Mouse (Mus musculus): Measurements from ENCODE around the gene Myo1e. TPM values are rescaled to one million over a fixed set of nuclear protein-coding genes. Genes with fewer than 3 reads are reported as not detected.

Gene Myo1e
- polyA plus RNA-seq, 1 experiment from 2014 or later = 9.7 TPM

DNA sequence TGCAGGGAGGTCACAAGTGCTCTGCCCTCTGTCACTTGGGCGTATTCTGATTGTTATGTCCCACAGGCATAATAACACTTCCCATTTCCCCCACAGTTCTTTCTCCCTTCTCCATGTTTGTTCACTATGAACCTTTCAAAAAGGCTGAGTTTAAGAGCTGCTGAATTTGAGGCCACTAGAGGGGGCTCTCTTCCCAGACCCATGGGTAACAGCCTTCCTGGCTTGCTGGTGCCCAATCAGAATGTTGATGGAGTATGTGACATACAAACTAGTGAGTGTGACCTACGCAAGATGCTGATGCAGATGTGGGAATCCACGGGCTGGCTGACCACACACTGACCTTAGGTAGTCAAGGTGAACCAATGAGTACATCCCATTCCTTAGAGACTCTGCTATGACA, 201.6 kb downstream of the Myo1e start:
- DNase-seq (ENCODE audit: low spot score, missing footprints) (no peak), ATAC-seq (ENCODE audit: low FRiP score) (no peak)
- Histone ChIP-seq H3K27ac (ENCODE audit: low read depth, low read length) (no peak overlapping the region), H3K4me3 (ENCODE audit: low read depth, low read length) (no peak overlapping the region), H3K4me2 (no peak overlapping the region), H3K4me1 (ENCODE audit: control insufficient read depth, insufficient read depth, low read length) (no peaks in the 10 kb centered on the region), H3K27me3 (ENCODE audit: control insufficient read depth, insufficient read depth, low read length) (no peaks in the 10 kb centered on the region), H3K9me3 (ENCODE audit: control insufficient read depth, low read length) (no peaks in the 10 kb centered on the region), H3K9ac (ENCODE audit: low read length) (no peak overlapping the region), H3K36me3 (ENCODE audit: control insufficient read depth, insufficient read depth, low read length) (peaks cover 18% of the 10 kb centered on the region)
- 93% methylated on average over 3 of the region's 3 CpGs for WGBS

DNA sequence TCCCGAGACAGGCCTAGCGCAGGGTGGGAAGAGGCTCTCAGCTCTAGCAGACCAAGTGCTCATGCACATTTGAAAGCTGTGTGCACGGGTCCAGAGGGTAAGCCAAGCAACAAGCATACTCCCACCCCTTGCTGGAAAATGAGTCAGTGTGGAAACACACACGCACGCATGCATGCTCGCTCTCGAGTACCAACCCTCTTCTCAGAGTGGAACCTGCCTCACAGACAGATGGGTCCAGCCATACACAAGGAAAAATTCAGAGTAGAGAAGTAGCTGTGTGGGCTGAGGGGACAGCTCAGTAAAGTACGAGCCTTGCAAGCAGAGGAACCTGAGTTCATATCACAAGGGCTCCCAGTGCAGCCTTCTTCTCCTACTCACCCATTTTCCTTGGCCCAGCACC, 202.6 kb downstream of the Myo1e start:
- DNase-seq (ENCODE audit: low spot score, missing footprints) = no peak
- Histone ChIP-seq H3K9me3 (ENCODE audit: control insufficient read depth, low read length) (no peaks in the 10 kb centered on the region), H3K4me3 (ENCODE audit: low read depth, low read length) (no peak overlapping the region), H3K4me2 (no peak overlapping the region), H3K4me1 (ENCODE audit: control insufficient read depth, insufficient read depth, low read length) (no peaks in the 10 kb centered on the region), H3K27ac (ENCODE audit: low read depth, low read length) (no peak overlapping the region), H3K27me3 (ENCODE audit: control insufficient read depth, insufficient read depth, low read length) (no peaks in the 10 kb centered on the region), H3K36me3 (ENCODE audit: control insufficient read depth, insufficient read depth, low read length) (peaks cover 24% of the 10 kb centered on the region), H3K9ac (ENCODE audit: low read length) (no peak overlapping the region)
- ATAC-seq (ENCODE audit: low FRiP score) = no peak
- 94% methylated on average over 8 of the region's 8 CpGs for whole genome bisulfite sequencing

DNA sequence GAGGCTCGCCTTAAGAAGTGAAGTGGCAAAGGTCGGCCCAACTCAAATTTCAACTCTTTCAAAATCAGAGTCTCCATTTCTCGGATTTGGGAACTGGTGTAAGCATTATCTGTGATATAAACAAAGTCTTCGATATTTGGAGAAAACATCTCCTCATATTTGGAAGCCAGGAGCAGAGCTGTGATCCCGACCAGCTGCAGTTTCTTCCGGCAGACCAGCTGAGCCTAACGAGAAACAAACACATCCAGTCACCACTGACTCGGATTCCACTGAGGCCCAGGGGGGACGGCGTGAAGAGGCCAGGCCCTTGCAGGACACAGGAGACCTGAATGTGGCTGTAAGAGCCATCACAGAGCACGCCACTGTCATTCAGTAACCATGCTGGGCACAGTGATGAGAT, 203.5 kb downstream of the Myo1e start:
- H3K4me1 ChIP-seq (ENCODE audit: control insufficient read depth, insufficient read depth, low read length) = no peaks in the 10 kb centered on the region
- peaks cover 24% of the 10 kb centered on the region for H3K36me3 ChIP-seq (ENCODE audit: control insufficient read depth, insufficient read depth, low read length)
- H3K4me2 ChIP-seq = no peak overlapping the region
- WGBS = 87% methylated on average over 11 of the region's 11 CpGs
- no peak overlapping the region for H3K4me3 ChIP-seq (ENCODE audit: low read depth, low read length)
- H3K27ac ChIP-seq (ENCODE audit: low read depth, low read length) = no peak overlapping the region
- H3K9me3 ChIP-seq (ENCODE audit: control insufficient read depth, low read length) = no peaks in the 10 kb centered on the region
- DNase-seq (ENCODE audit: low spot score, missing footprints) (no peak), ATAC-seq (ENCODE audit: low FRiP score) (no peak)
- no peak overlapping the region for H3K9ac ChIP-seq (ENCODE audit: low read length)
- no peaks in the 10 kb centered on the region for H3K27me3 ChIP-seq (ENCODE audit: control insufficient read depth, insufficient read depth, low read length)

DNA sequence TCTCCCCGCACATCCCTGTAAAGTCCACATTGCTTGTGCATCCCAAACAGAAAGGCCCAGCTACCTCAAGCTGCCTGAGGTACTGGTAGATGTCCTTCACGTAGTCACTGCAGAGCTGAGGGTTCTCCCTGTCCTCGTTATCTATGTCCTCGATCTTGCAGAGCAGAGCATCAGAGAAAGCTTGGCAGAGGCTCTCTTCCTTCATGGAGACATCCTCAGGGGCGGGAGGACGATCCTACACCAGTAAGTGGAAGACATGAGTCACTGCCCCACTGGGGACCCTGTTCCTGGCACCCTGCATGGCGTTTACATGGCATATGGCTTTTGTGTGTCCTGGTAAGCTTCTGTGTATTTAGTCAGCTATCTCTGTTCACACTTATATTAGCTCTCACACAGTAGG, 205.9 kb downstream of the Myo1e start:
- Histone ChIP-seq H3K9ac (ENCODE audit: low read length) (no peak overlapping the region), H3K4me1 (ENCODE audit: control insufficient read depth, insufficient read depth, low read length) (no peaks in the 10 kb centered on the region), H3K27ac (ENCODE audit: low read depth, low read length) (no peak overlapping the region), H3K4me2 (no peak overlapping the region), H3K36me3 (ENCODE audit: control insufficient read depth, insufficient read depth, low read length) (peaks cover 35% of the 10 kb centered on the region), H3K27me3 (ENCODE audit: control insufficient read depth, insufficient read depth, low read length) (no peaks in the 10 kb centered on the region), H3K9me3 (ENCODE audit: control insufficient read depth, low read length) (no peaks in the 10 kb centered on the region), H3K4me3 (ENCODE audit: low read depth, low read length) (no peak overlapping the region)
- no peak for ATAC-seq (ENCODE audit: low FRiP score)
- WGBS = 93% methylated on average over 7 of the region's 7 CpGs
- no peak for DNase-seq (ENCODE audit: low spot score, missing footprints)

DNA sequence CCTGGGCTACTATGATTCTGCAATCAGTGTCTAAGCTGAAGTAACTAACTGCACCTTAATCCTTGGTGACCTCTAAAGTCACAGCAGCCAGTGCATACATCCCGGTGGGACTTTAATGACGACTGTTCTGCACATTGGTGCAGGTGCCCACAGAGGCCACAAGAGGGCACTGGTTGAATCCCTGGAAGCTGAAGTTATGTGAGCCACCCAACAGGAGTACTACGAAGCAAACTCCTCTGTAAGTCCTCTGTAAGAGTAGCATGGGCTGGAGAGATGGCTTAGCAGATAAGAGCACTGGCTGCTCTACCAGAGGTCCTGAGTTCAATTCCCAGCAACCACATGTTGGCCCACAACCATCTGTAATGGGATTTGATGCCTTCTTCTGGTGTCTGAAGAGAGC, 209.3 kb downstream of the Myo1e start:
- Histone ChIP-seq H3K27me3 (ENCODE audit: control insufficient read depth, insufficient read depth, low read length) (no peaks in the 10 kb centered on the region), H3K4me2 (no peak overlapping the region), H3K27ac (ENCODE audit: low read depth, low read length) (no peak overlapping the region), H3K4me1 (ENCODE audit: control insufficient read depth, insufficient read depth, low read length) (peaks cover 8% of the 10 kb centered on the region), H3K36me3 (ENCODE audit: control insufficient read depth, insufficient read depth, low read length) (peaks cover 26% of the 10 kb centered on the region), H3K4me3 (ENCODE audit: low read depth, low read length) (no peak overlapping the region), H3K9me3 (ENCODE audit: control insufficient read depth, low read length) (no peaks in the 10 kb centered on the region), H3K9ac (ENCODE audit: low read length) (no peak overlapping the region)
- 84% methylated on average over 3 of the region's 3 CpGs for WGBS
- ATAC-seq (ENCODE audit: low FRiP score) (no peak), DNase-seq (ENCODE audit: low spot score, missing footprints) (no peak)

DNA sequence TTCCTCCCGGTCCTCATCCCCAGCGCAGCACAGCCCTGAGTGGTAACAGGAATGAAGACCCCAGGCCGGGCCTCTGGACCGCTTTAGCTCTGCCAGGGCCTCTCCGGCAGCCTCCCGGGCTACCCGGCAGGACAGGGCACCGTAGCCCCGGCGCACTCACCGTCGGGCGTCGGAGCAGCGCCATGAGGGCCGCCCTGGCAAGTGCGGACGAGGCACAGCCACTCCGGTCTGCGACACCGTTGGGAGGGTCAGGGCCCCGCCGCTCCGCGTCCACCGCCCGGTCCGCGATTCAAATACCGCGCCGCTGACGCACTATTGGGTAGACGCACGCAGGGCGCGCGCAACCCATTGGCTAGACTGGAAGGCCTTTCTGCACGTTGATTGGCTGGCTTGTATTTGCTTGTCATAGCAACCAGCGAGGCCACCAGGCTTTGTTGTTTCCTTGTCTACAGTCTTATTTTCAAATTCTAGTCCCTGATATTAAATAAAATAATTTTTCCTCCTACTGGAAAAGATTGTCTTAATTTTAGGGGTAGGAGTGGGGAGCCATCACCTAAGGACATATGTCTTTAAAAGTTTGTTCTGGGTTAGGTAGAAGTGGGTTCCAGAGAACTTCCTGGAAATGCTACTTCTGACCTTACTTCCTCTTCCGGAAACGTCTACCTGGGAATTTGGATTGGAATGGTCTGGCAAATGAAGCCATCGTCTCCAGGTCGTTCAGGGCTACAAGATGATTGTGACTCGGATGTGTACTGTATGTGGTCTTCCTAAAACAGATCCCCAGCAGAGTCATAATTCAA, 214.3 kb downstream of the Myo1e start, which contains the start of gene Ccnb2:
Gene Ccnb2 (minus strand): TSS at position 291 of the 800 bp plus-strand sequence.
- ATAC-seq (ENCODE audit: low FRiP score) = peak; percentile 98
- Histone ChIP-seq H3K9ac (ENCODE audit: low read length) (peak within 1 kb of the TSS; percentile 67), H3K27ac (ENCODE audit: low read depth, low read length) (peak within 1 kb of the TSS; percentile 37), H3K9me3 (ENCODE audit: control insufficient read depth, low read length) (no peaks in the 10 kb centered on the region), H3K36me3 (ENCODE audit: control insufficient read depth, insufficient read depth, low read length) (peaks cover 10% of the 10 kb centered on the region), H3K4me1 (ENCODE audit: control insufficient read depth, insufficient read depth, low read length) (peaks cover 8% of the 10 kb centered on the region), H3K4me3 (ENCODE audit: low read depth, low read length) (peak within 1 kb of the TSS; percentile 64), H3K27me3 (ENCODE audit: control insufficient read depth, insufficient read depth, low read length) (no peaks in the 10 kb centered on the region), H3K4me2 (peak within 1 kb of the TSS; percentile 60)
- DNase-seq (ENCODE audit: low spot score, missing footprints) = peak; percentile 98
- WGBS = 4% methylated on average over 45 of the region's 45 CpGs

DNA sequence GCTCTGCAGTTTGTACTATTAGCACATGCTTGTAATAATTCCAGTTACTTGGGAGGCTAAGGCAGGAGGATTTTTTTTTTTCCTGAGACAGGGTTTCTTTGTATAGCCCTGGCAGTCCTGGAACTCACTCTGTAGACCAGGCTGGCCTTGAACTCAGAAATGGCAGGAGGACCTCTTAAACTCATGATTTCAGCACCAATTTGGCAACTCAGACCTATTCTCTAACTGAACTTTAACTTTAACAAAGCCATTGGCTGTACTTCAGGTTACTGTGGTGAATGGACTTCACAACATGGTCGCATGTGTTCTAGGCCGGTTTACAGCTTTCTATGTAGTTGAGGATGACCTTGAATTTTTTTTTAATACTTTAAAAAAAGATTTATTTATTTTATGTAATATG, 215.5 kb downstream of the Myo1e start:
- Histone ChIP-seq H3K27ac (ENCODE audit: low read depth, low read length) (no peak overlapping the region), H3K36me3 (ENCODE audit: control insufficient read depth, insufficient read depth, low read length) (peaks cover 5% of the 10 kb centered on the region), H3K4me3 (ENCODE audit: low read depth, low read length) (no peak overlapping the region), H3K9me3 (ENCODE audit: control insufficient read depth, low read length) (no peaks in the 10 kb centered on the region), H3K4me2 (no peak overlapping the region), H3K4me1 (ENCODE audit: control insufficient read depth, insufficient read depth, low read length) (peaks cover 8% of the 10 kb centered on the region), H3K27me3 (ENCODE audit: control insufficient read depth, insufficient read depth, low read length) (no peaks in the 10 kb centered on the region), H3K9ac (ENCODE audit: low read length) (no peak overlapping the region)
- WGBS = 96% methylated on average over 2 of the region's 2 CpGs
- ATAC-seq (ENCODE audit: low FRiP score) (no peak), DNase-seq (ENCODE audit: low spot score, missing footprints) (no peak)

DNA sequence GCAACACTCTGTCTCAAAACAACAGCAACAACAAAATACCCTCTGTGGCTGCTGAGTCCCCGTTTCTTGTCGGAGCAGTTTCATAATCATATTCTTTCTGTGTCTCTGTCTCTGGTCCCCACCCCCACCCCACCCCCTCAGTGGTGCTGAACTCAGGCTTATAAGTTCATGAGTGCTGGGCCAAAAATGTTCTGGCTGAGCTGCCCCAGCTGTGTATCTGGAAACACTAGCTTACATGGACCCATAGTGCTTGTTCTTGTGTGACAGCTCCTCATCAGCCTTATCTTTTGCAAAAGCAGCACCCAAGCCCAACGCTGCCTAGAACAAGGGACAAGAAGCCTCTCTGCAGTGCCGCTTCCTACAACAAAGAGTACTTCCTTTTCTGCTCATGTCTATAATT, 232.8 kb downstream of the Myo1e start:
- Histone ChIP-seq H3K4me3 (ENCODE audit: low read depth, low read length) (no peak overlapping the region), H3K4me2 (no peak overlapping the region), H3K27ac (ENCODE audit: low read depth, low read length) (no peak overlapping the region), H3K36me3 (ENCODE audit: control insufficient read depth, insufficient read depth, low read length) (peaks cover 21% of the 10 kb centered on the region), H3K9me3 (ENCODE audit: control insufficient read depth, low read length) (no peaks in the 10 kb centered on the region), H3K9ac (ENCODE audit: low read length) (no peak overlapping the region), H3K27me3 (ENCODE audit: control insufficient read depth, insufficient read depth, low read length) (no peaks in the 10 kb centered on the region), H3K4me1 (ENCODE audit: control insufficient read depth, insufficient read depth, low read length) (no peaks in the 10 kb centered on the region)
- ATAC-seq (ENCODE audit: low FRiP score) (no peak), DNase-seq (ENCODE audit: low spot score, missing footprints) (no peak)
- 95% methylated on average over 4 of the region's 4 CpGs for WGBS

DNA sequence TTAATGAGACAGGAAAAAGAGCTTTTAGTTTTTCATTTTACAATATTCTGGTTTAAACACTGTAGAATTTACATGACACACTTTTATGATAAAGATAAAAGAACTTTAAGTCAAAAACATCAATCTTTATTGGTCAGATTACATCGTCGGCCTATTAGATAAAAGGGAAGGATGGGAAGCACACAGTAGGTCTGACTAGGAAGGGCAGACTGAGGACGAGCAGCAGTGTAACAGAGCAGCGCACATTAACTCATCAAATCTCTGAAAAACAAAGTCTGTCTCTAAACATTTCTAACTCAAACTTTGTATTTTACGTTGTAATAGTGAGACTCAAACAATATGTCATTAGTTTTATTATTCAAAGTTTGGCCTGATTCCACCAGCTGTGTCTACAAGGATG, 241.9 kb downstream of the Myo1e start:
- no peak overlapping the region for H3K4me3 ChIP-seq (ENCODE audit: low read depth, low read length)
- no peaks in the 10 kb centered on the region for H3K9me3 ChIP-seq (ENCODE audit: control insufficient read depth, low read length)
- H3K4me2 ChIP-seq = no peak overlapping the region
- WGBS = 99% methylated on average over 5 of the region's 5 CpGs
- H3K36me3 ChIP-seq (ENCODE audit: control insufficient read depth, insufficient read depth, low read length) = peaks cover 11% of the 10 kb centered on the region; the same call in 1 of the 2 replicates
- no peak for ATAC-seq (ENCODE audit: low FRiP score)
- no peak for DNase-seq (ENCODE audit: low spot score, missing footprints)
- H3K9ac ChIP-seq (ENCODE audit: low read length) = no peak overlapping the region
- no peaks in the 10 kb centered on the region for H3K27me3 ChIP-seq (ENCODE audit: control insufficient read depth, insufficient read depth, low read length)
- no peaks in the 10 kb centered on the region for H3K4me1 ChIP-seq (ENCODE audit: control insufficient read depth, insufficient read depth, low read length)
- H3K27ac ChIP-seq (ENCODE audit: low read depth, low read length) = no peak overlapping the region

Measured in midbrain, embryonic 11.5 days (tissue).